Mouse (Mus musculus) bone marrow macrophage, adult 2 months (primary cell): Measurements from ENCODE around the gene Arhgef16.

ENCODE experiments used
- CTCF ChIP-seq: IDR thresholded peaks from 2 replicates; pipeline ENCODE4 v1.5.1; 2012; ENCODE audit warnings: low read depth, mild to moderate bottlenecking, low read length, moderate library complexity
- POLR2A ChIP-seq: IDR thresholded peaks from 2 replicates; pipeline ENCODE4 v1.6.1; 2012; ENCODE audit warnings: mild to moderate bottlenecking, low read depth, low read length, borderline replicate concordance

DNA sequence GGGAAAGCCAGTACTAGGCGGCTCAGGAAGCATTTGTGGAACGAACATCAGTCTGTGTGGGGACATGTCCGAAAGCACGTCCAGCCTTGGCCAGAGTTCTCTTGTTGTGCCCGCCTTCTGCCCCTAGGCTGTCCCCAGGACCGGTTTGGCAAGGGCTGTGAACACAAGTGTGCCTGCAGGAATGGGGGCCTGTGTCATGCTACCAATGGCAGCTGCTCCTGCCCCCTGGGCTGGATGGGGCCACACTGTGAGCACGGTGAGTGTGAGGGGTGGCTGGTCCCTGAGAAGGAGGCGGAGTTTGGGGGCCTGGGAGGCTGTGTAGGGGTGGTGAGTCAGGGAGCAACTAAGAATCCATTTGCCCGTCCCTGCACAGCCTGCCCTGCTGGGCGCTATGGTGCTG is 32.0 kb downstream of the Arhgef16 start:
- TF ChIP-seq POLR2A (no peak), CTCF (no peak)
